Mouse (Mus musculus) cortical plate, adult 2 months (tissue): ENCODE measurements around the gene Dlg2.

ENCODE experiments used
- CTCF ChIP-seq: fragments of 200-500 bp; IDR thresholded peaks from 2 replicates; pipeline ENCODE4 v1.5.1; 2011; ENCODE audit warnings: mild to moderate bottlenecking, control low read depth, low read length; ENCODE audit not compliant: insufficient read depth; ENCODE audit errors: extremely low read depth
- POLR2A ChIP-seq: fragments of 200-500 bp; IDR thresholded peaks from 2 replicates; pipeline ENCODE4 v1.6.1; 2011; ENCODE audit warnings: mild to moderate bottlenecking, low read length, control low read depth; ENCODE audit not compliant: insufficient read depth; ENCODE audit errors: extremely low read depth

GRCm38 (mm10) chr7:91886336-91886735 lies 1409.9 kb downstream of the Dlg2 start:
- TF ChIP-seq CTCF (no peak), POLR2A (no peak)
